Mouse (Mus musculus) cortical plate, adult 2 months (tissue): Measurements from ENCODE around the gene Mesd.

Experiments used
- CTCF ChIP-seq: fragments of 200-500 bp; IDR thresholded peaks from 2 replicates; pipeline ENCODE4 v1.5.1; 2011; ENCODE audit warnings: mild to moderate bottlenecking, control low read depth, low read length; ENCODE audit not compliant: insufficient read depth; ENCODE audit errors: extremely low read depth
- POLR2A ChIP-seq: fragments of 200-500 bp; IDR thresholded peaks from 2 replicates; pipeline ENCODE4 v1.6.1; 2011; ENCODE audit warnings: mild to moderate bottlenecking, low read length, control low read depth; ENCODE audit not compliant: insufficient read depth; ENCODE audit errors: extremely low read depth

GRCm38 (mm10) chr7:83847187-83848075, 36.8 kb upstream of the Mesd start:
- TF ChIP-seq CTCF (no peak), POLR2A (no peak)
